Mouse (Mus musculus) liver, embryonic 16.5 days (tissue): ENCODE measurements at regions not wholly inside any gene's neighbourhood (a gene's known extent, or its start where the extent isn't known, plus 50 kb on each side); places are given as distances from the start of the nearest gene placed in this dataset.

ENCODE experiments used
- ATAC-seq: fragments of 200-750 bp; cut with Nextera tagmentation; 2 replicates; pipeline ENCODE4 v1.8.0; 2017; ENCODE audit warnings: low read depth, mild to moderate bottlenecking, moderate number of reproducible peaks, moderate library complexity
- H3K27ac ChIP-seq: fragments of 300-500 bp; sonication (generic); 2 replicates; pipeline ENCODE4 v1.5.1; 2014; ENCODE audit warnings: mild to moderate bottlenecking, low read length
- H3K27me3 ChIP-seq: fragments of 300-500 bp; sonication (generic); 2 replicates; pipeline ENCODE4 v1.6.1; 2014; ENCODE audit warnings: low read depth, low read length, mixed read lengths; ENCODE audit not compliant: control insufficient read depth, insufficient read depth
- H3K36me3 ChIP-seq: fragments of 300-500 bp; sonication (generic); 2 replicates; pipeline ENCODE4 v1.6.1; 2014; ENCODE audit warnings: mild to moderate bottlenecking; ENCODE audit not compliant: control insufficient read depth, insufficient read depth
- H3K4me1 ChIP-seq: fragments of 300-500 bp; sonication (generic); 2 replicates; pipeline ENCODE4 v1.6.1; 2014; ENCODE audit warnings: low read depth, low read length, mixed read lengths; ENCODE audit not compliant: control insufficient read depth
- H3K4me2 ChIP-seq: fragments of 300-500 bp; sonication (generic); 2 replicates; pipeline ENCODE4 v1.6.1; 2014; ENCODE audit warnings: low read depth, low read length, mixed read lengths
- H3K4me3 ChIP-seq: fragments of 300-500 bp; sonication (generic); 2 replicates; pipeline ENCODE4 v1.5.1; 2014; ENCODE audit warnings: low read depth, mild to moderate bottlenecking, low read length
- H3K9ac ChIP-seq: fragments of 300-500 bp; sonication (generic); 2 replicates; pipeline ENCODE4 v1.6.1; 2014; ENCODE audit warnings: low read depth, low read length
- H3K9me3 ChIP-seq: fragments of 300-500 bp; sonication (generic); replicated peaks from 2 replicates; pipeline ENCODE4 v1.6.1; 2016; ENCODE audit warnings: low read length; ENCODE audit not compliant: control insufficient read depth
- WGBS: fragments of 180-500 bp; shearing (Covaris S2); extraction: QIAGEN DNeasy Blood & Tissue Kit; methylation state at CpG from one replicate; pipeline ENCODE4 v1.1.7; 2014; ENCODE audit not compliant: insufficient replicate concordance; 5-methylcytosine and 5-hydroxymethylcytosine counted together

- no peaks in the 10 kb centered on the region for H3K4me1 ChIP-seq
- H3K36me3 ChIP-seq = no peaks in the 10 kb centered on the region
- H3K9ac ChIP-seq = no peak overlapping the region
- H3K9me3 ChIP-seq = no peaks in the 10 kb centered on the region
- no peak overlapping the region for H3K27ac ChIP-seq
- no peaks in the 10 kb centered on the region for H3K27me3 ChIP-seq
- H3K4me3 ChIP-seq = no peak overlapping the region
- no peak for ATAC-seq
- H3K4me2 ChIP-seq = no peak overlapping the region
These were observed 224.2 kb downstream of the Gm11077 start for GRCm38 (mm10) chr6:140953256-140953655.

GRCm38 (mm10) chr6:140953721-140954120 is 224.6 kb downstream of the Gm11077 start:
- no peak overlapping the region for H3K9ac ChIP-seq
- 54% methylated on average over 1 of the region's 1 CpGs for WGBS

DNA sequence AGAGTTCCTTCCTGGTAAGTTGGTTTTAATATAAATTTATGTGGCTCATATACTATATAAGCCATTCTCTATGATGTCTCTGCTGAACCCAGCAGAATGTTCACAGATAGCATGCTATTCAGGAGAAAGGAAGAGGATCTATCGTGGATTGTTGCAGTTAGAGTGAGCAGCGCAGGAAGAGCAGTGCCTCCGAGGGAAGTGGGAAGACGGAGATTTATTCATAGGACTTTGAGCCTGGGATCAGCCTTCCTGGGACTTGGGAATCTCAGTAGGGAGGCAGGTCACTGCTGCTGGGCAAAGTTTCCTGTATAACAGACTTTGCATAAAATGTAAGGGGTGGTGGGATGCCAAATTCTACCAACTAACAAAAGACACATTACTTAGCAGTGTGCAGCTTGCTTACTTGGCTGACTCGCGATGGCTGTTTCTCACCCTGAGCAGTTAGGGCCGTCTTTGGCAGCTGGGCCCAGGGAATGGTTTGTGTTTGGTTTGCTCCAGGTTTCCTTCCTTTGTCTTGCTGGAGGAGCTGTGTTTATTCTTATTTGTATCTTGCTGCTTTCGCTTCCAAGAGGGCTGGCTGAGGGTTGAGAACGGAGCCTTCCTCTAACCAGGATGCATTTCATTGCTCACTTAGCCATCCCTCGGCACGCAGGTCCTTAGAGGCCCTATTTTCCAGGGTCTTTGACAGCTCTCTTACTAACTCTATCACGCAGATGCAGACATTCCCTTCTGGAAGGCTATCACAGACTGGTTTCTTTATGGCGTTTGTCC is 226.9 kb downstream of the Gm11077 start:
- Histone ChIP-seq H3K4me2 (no peak overlapping the region), H3K9me3 (no peaks in the 10 kb centered on the region), H3K27me3 (no peaks in the 10 kb centered on the region), H3K36me3 (no peaks in the 10 kb centered on the region), H3K4me1 (no peaks in the 10 kb centered on the region), H3K4me3 (no peak overlapping the region), H3K9ac (no peak overlapping the region), H3K27ac (no peak overlapping the region)
- WGBS = 27% methylated on average over 13 of the region's 13 CpGs
- no peak for ATAC-seq

More at GRCm38 (mm10) chr6:140953721-140954120, 224.6 kb downstream of the Gm11077 start:
- Histone ChIP-seq H3K4me1 (no peaks in the 10 kb centered on the region), H3K36me3 (no peaks in the 10 kb centered on the region), H3K4me2 (no peak overlapping the region), H3K27ac (no peak overlapping the region), H3K27me3 (no peaks in the 10 kb centered on the region), H3K9me3 (no peaks in the 10 kb centered on the region), H3K4me3 (no peak overlapping the region)
- no peak for ATAC-seq

GRCm38 (mm10) chr6:140956522-140956863 is 227.4 kb downstream of the Gm11077 start:
- no peak overlapping the region for H3K9ac ChIP-seq
- H3K27ac ChIP-seq = no peak overlapping the region
- no peaks in the 10 kb centered on the region for H3K27me3 ChIP-seq
- no peak overlapping the region for H3K4me3 ChIP-seq
- ATAC-seq = no peak
- WGBS = 58% methylated on average over 4 of the region's 4 CpGs
- H3K4me2 ChIP-seq = no peak overlapping the region
- H3K4me1 ChIP-seq = no peaks in the 10 kb centered on the region
- no peaks in the 10 kb centered on the region for H3K36me3 ChIP-seq
- H3K9me3 ChIP-seq = no peaks in the 10 kb centered on the region

DNA sequence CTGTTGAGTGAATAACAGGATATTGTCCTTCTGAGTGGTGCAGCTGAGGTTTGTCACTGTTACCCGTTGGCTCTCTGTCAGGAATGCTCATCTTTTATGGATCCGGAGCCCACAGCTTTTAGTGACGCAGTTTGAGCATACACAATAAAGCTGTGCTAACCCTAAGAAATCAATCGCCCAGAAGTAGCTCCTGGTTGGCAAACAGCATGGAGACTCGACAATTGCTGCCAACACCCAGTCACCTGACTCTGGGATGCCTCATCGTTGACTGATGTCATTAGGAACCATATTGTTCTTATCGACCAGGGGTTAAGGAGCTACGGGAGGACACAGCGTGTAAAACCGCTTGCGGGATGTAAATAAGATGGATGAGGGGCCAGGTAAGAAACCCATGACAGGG is 232.9 kb downstream of the Gm11077 start:
- no peak for ATAC-seq
- Histone ChIP-seq H3K9ac (no peak overlapping the region), H3K4me2 (no peak overlapping the region), H3K9me3 (no peaks in the 10 kb centered on the region), H3K4me3 (no peak overlapping the region), H3K4me1 (no peaks in the 10 kb centered on the region), H3K27me3 (no peaks in the 10 kb centered on the region), H3K36me3 (no peaks in the 10 kb centered on the region), H3K27ac (no peak overlapping the region)
- 65% methylated on average over 11 of the region's 11 CpGs for WGBS

DNA sequence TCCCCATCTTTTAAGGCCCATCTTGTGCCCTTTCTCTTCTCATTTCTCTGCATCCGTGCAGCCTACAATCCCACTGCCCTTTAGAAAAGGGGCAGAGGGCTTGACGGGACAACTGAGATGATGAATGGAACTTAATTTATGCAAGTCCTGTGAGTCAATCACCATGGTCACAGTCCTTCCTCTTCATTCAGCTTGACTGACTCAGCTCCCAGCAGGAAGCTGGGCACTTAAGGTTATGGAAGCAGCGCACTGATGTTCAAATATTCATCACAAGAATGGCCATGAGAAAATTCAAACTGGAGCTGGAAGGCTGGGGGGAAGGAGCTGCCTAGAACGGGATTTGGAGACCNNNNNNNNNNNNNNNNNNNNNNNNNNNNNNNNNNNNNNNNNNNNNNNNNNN is 233.5 kb downstream of the Gm11077 start:
- WGBS = 43% methylated on average over 4 of the region's 4 CpGs
- no peaks in the 10 kb centered on the region for H3K27me3 ChIP-seq

GRCm38 (mm10) chr6:140973732-140974131 is 244.6 kb downstream of the Gm11077 start:
- Histone ChIP-seq H3K4me3 (no peak overlapping the region), H3K4me1 (no peaks in the 10 kb centered on the region), H3K27me3 (no peaks in the 10 kb centered on the region), H3K4me2 (no peak overlapping the region), H3K27ac (no peak overlapping the region), H3K36me3 (no peaks in the 10 kb centered on the region), H3K9me3 (peaks cover 5% of the 10 kb centered on the region; the same call in 1 of the 2 replicates), H3K9ac (no peak overlapping the region)
- no peak for ATAC-seq
- 67% methylated on average over 6 of the region's 6 CpGs for WGBS

More for the DNA sequence above, 233.5 kb downstream of the Gm11077 start:
- no peak overlapping the region for H3K4me3 ChIP-seq
- ATAC-seq = no peak
- H3K4me2 ChIP-seq = no peak overlapping the region
- H3K27ac ChIP-seq = no peak overlapping the region
- no peak overlapping the region for H3K9ac ChIP-seq
- H3K9me3 ChIP-seq = no peaks in the 10 kb centered on the region
- no peaks in the 10 kb centered on the region for H3K36me3 ChIP-seq
- no peaks in the 10 kb centered on the region for H3K4me1 ChIP-seq

- H3K9me3 ChIP-seq = peaks cover 5% of the 10 kb centered on the region; the same call in 1 of the 2 replicates
- no peak for ATAC-seq
- no peaks in the 10 kb centered on the region for H3K36me3 ChIP-seq
- H3K27ac ChIP-seq = no peak overlapping the region
- 54% methylated on average over 5 of the region's 5 CpGs for WGBS
- no peaks in the 10 kb centered on the region for H3K27me3 ChIP-seq
- H3K4me3 ChIP-seq = no peak overlapping the region
- H3K4me2 ChIP-seq = no peak overlapping the region
- H3K9ac ChIP-seq = no peak overlapping the region
- H3K4me1 ChIP-seq = no peaks in the 10 kb centered on the region
These were observed 247.9 kb downstream of the Gm11077 start for GRCm38 (mm10) chr6:140976989-140977388.

GRCm38 (mm10) chr6:140983610-140984009 is 254.5 kb downstream of the Gm11077 start:
- Histone ChIP-seq H3K36me3 (no peaks in the 10 kb centered on the region), H3K4me2 (no peak overlapping the region), H3K27ac (no peak overlapping the region), H3K9ac (no peak overlapping the region), H3K4me3 (no peak overlapping the region), H3K4me1 (no peaks in the 10 kb centered on the region), H3K27me3 (no peaks in the 10 kb centered on the region), H3K9me3 (no peaks in the 10 kb centered on the region; the same call in 1 of the 2 replicates)
- 64% methylated on average over 8 of the region's 8 CpGs for whole genome bisulfite sequencing
- ATAC-seq = no peak
